Mouse (Mus musculus) stomach, postnatal 0 days (tissue): ENCODE data around the gene Slc41a2.

Source experiments
- CTCF ChIP-seq: IDR thresholded peaks from 2 replicates; pipeline ENCODE4 v1.5.1; 2016; ENCODE audit warnings: antibody characterized with exemption, low read depth, mild to moderate bottlenecking, moderate library complexity
- EP300 ChIP-seq: optimal IDR thresholded peaks from 2 replicates; pipeline ENCODE3; 2016; ENCODE audit warnings: antibody characterized with exemption

DNA sequence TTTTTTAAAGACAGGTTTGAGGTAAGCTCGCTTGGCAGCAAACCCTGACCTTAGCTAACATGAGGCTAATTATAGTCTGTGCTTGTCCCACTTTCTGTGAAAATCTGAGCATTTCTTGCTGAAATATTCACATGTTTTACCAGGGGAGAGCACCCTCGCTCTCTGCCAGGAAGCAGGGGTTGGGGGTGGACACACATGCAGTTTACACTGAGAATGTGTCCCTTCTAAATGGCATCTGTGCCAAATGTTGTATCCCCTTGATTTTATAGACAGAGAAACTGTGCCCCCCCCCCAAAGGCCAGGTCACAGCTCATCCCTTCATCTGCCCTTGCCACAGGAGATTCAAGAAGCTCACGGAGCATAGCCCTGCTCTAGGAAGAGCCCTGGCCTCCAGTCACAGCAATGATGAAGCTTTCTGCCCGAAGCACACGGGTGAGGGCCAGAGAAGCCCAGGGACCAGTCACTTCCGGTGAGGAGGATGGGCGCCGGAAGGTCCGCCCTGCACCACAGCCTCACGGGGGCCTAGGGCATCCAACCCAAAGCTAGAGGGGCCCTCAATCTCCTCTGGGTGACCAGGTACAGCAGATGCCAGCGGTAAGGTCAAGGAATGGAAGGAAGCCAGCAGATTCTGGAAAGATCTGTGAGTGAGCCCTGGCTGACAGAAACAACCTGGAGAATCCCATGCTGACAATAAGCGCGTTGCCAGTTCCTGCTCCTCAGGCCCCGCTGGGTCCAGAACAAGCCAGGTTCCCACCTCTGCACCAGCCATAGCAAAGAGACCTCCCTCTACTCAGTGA lies 134.6 kb downstream of the Slc41a2 start:
- no peak for TF ChIP-seq CTCF
- TF ChIP-seq EP300, result no peak
